Mouse (Mus musculus) bone marrow, adult 2 months (tissue): ENCODE data around the gene Rpusd1.

Source experiments
- CTCF ChIP-seq: fragments of 200-500 bp; IDR thresholded peaks from 2 replicates; pipeline ENCODE4 v1.5.1; 2011; ENCODE audit warnings: low read length, control low read depth; ENCODE audit not compliant: control insufficient read depth, insufficient read depth
- POLR2A ChIP-seq: fragments of 200-500 bp; IDR thresholded peaks from 2 replicates; pipeline ENCODE4 v1.6.1; 2011; ENCODE audit warnings: low read depth, mild to moderate bottlenecking, control low read depth, low read length, borderline replicate concordance; ENCODE audit not compliant: control insufficient read depth

GRCm38 (mm10) chr17:25711136-25711535, 16.3 kb upstream of the Rpusd1 start:
- no peak for TF ChIP-seq POLR2A
- TF ChIP-seq CTCF: no peak
